Mouse (Mus musculus) hindbrain, postnatal 0 days (tissue): ENCODE data around the gene Ntf3. TPM values are rescaled to one million over a fixed set of nuclear protein-coding genes. Genes with fewer than 3 reads are reported as not detected.

Experiments used
- ATAC-seq: fragments of 200-750 bp; cut with Nextera tagmentation; 2 replicates; pipeline ENCODE4 v1.8.0; 2017; ENCODE audit warnings: mild to moderate bottlenecking, moderate TSS enrichment, moderate library complexity
- DNase-seq: peaks from one replicate; pipeline ENCODE4 v3.0.0-alpha.2; 2015; ENCODE audit warnings: low spot score
- H3K27ac ChIP-seq: fragments of 300-500 bp; sonication (generic); 2 replicates; pipeline ENCODE4 v1.5.1; 2014; ENCODE audit warnings: mild to moderate bottlenecking
- H3K27me3 ChIP-seq: fragments of 300-500 bp; sonication (generic); 2 replicates; pipeline ENCODE4 v1.6.1; 2014; ENCODE audit warnings: low read length, mixed read lengths; ENCODE audit not compliant: insufficient read depth
- H3K36me3 ChIP-seq: fragments of 300-500 bp; sonication (generic); 2 replicates; pipeline ENCODE4 v1.6.1; 2014; ENCODE audit warnings: low read length, mixed read lengths; ENCODE audit not compliant: insufficient read depth
- H3K4me1 ChIP-seq: fragments of 300-500 bp; sonication (generic); 2 replicates; pipeline ENCODE4 v1.6.1; 2014; ENCODE audit warnings: antibody characterized with exemption, low read length, mixed read lengths; ENCODE audit not compliant: insufficient read depth
- H3K4me2 ChIP-seq: fragments of 300-500 bp; sonication (generic); 2 replicates; pipeline ENCODE4 v1.6.1; 2014; ENCODE audit warnings: low read depth, mild to moderate bottlenecking, low read length, moderate library complexity, mixed read lengths
- H3K4me3 ChIP-seq: fragments of 300-500 bp; sonication (generic); 2 replicates; pipeline ENCODE4 v1.5.1; 2014; ENCODE audit warnings: low read length
- H3K9ac ChIP-seq: fragments of 300-500 bp; sonication (generic); replicated peaks from 2 replicates; pipeline ENCODE4 v1.6.1; 2014; ENCODE audit warnings: mild to moderate bottlenecking, low read length, moderate library complexity, mixed read lengths
- H3K9me3 ChIP-seq: fragments of 300-500 bp; sonication (generic); 2 replicates; pipeline ENCODE4 v1.6.1; 2016; ENCODE audit warnings: low read length, mixed read lengths
- CTCF ChIP-seq: IDR thresholded peaks from 2 replicates; pipeline ENCODE4 v1.5.1; 2016; ENCODE audit warnings: antibody characterized with exemption, control low read depth, low read depth
- WGBS: fragments of 180-500 bp; shearing (Covaris S2); extraction: QIAGEN DNeasy Blood & Tissue Kit; methylation state at CpG from one replicate; pipeline ENCODE4 v1.1.7; 2014; 5-methylcytosine and 5-hydroxymethylcytosine counted together
- polyA plus RNA-seq: library from polyadenylated mRNA; unstranded; fragments of >200 nt; fragmentation: Nextera tagmentation; extraction: Ambion mirVana; gene quantifications from 2 replicates; pipeline ENCODE4 v1.2.1, GENCODE M21; 2015
- total RNA-seq: library from RNA; depleted of rRNA; stranded (reverse); fragments of >200 nt; gene quantifications from 2 replicates; pipeline ENCODE4 v1.2.3, GENCODE M21; 2014

Ntf3 gene
- total and polyA plus RNA-seq, 2 experiments from 2014 or later, result 6.7 to 7.9 TPM

DNA sequence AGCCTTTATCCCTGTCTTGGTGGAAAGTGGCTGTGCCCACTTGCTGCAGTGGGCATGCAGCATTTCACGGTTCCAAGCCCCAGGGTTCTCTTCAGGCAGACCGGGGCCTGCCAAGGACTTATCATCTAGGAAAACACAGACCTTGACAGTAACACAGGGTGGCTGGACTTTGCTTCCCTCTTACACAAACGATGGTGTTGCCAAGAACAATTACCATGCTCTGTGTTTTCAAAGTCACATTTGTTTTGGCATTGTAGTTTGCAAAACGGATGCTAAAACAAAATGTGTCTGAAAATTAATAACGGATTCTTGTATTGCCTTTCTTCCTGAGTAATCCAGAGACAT is 6.7 kb downstream of the Ntf3 start:
- TF ChIP-seq CTCF, result no peak
- no peak overlapping the region for H3K27ac ChIP-seq
- ATAC-seq, result no peak
- H3K36me3 ChIP-seq, result no peaks in the 10 kb centered on the region
- H3K9ac ChIP-seq, result no peak overlapping the region
- no peak for DNase-seq
- 53% methylated on average over 5 of the region's 5 CpGs for WGBS
- no peak overlapping the region for H3K4me2 ChIP-seq
- H3K4me1 ChIP-seq, result peaks cover 20% of the 10 kb centered on the region
- peaks cover 30% of the 10 kb centered on the region for H3K27me3 ChIP-seq
- no peaks in the 10 kb centered on the region for H3K9me3 ChIP-seq
- no peak overlapping the region for H3K4me3 ChIP-seq

GRCm38 (mm10) chr6:126159279-126160066 is 7.2 kb downstream of the Ntf3 start:
- no peak overlapping the region for H3K4me3 ChIP-seq

GRCm38 (mm10) chr6:126155928-126156327 is 10.8 kb downstream of the Ntf3 start:
- H3K27me3 ChIP-seq, result 0 out of 2 replicates have a peak, but pooled peaks cover 2% of the 10 kb centered on the region
- no peaks in the 10 kb centered on the region for H3K4me1 ChIP-seq
- no peak overlapping the region for H3K9ac ChIP-seq
- no peaks in the 10 kb centered on the region for H3K9me3 ChIP-seq
- no peak for DNase-seq
- WGBS, result 91% methylated on average over 2 of the region's 2 CpGs
- ATAC-seq, result no peak
- no peak overlapping the region for H3K4me2 ChIP-seq
- H3K4me3 ChIP-seq, result no peak overlapping the region
- H3K36me3 ChIP-seq, result no peaks in the 10 kb centered on the region
- H3K27ac ChIP-seq, result no peak overlapping the region
- TF ChIP-seq CTCF, result no peak

More at GRCm38 (mm10) chr6:126159279-126160066, 7.2 kb downstream of the Ntf3 start:
- Histone ChIP-seq H3K9ac (no peak overlapping the region), H3K27ac (no peak overlapping the region), H3K4me2 (no peak overlapping the region), H3K4me1 (peaks cover 18% of the 10 kb centered on the region), H3K36me3 (no peaks in the 10 kb centered on the region), H3K27me3 (peaks cover 24% of the 10 kb centered on the region), H3K9me3 (no peaks in the 10 kb centered on the region)
- WGBS, result 85% methylated on average over 13 of the region's 13 CpGs
- DNase-seq (no peak), ATAC-seq (no peak)
- no peak for TF ChIP-seq CTCF

GRCm38 (mm10) chr6:126154372-126154982 is 12.2 kb downstream of the Ntf3 start:
- Histone ChIP-seq H3K4me2 (no peak overlapping the region), H3K4me1 (no peaks in the 10 kb centered on the region), H3K27me3 (no peaks in the 10 kb centered on the region), H3K4me3 (no peak overlapping the region), H3K36me3 (no peaks in the 10 kb centered on the region), H3K27ac (no peak overlapping the region), H3K9me3 (no peaks in the 10 kb centered on the region), H3K9ac (no peak overlapping the region)
- TF ChIP-seq CTCF, result peak; percentile 88
- WGBS, result 37% methylated on average over 8 of the region's 8 CpGs
- ATAC-seq (peak; percentile 71), DNase-seq (peak; percentile 80)

GRCm38 (mm10) chr6:126153154-126153553 is 13.6 kb downstream of the Ntf3 start:
- no peak overlapping the region for H3K4me2 ChIP-seq
- H3K27me3 ChIP-seq, result no peaks in the 10 kb centered on the region
- WGBS, result 81% methylated on average over 2 of the region's 2 CpGs
- TF ChIP-seq CTCF, result no peak
- DNase-seq (no peak), ATAC-seq (no peak)
- H3K9me3 ChIP-seq, result no peaks in the 10 kb centered on the region
- no peak overlapping the region for H3K27ac ChIP-seq
- H3K4me1 ChIP-seq, result no peaks in the 10 kb centered on the region
- H3K9ac ChIP-seq, result no peak overlapping the region
- no peaks in the 10 kb centered on the region for H3K36me3 ChIP-seq
- H3K4me3 ChIP-seq, result no peak overlapping the region

GRCm38 (mm10) chr6:126143659-126144058 is 23.1 kb downstream of the Ntf3 start:
- Histone ChIP-seq H3K9me3 (no peaks in the 10 kb centered on the region), H3K36me3 (no peaks in the 10 kb centered on the region), H3K4me1 (0 out of 2 replicates have a peak, but pooled peaks cover 3% of the 10 kb centered on the region), H3K4me3 (no peak overlapping the region), H3K27ac (no peak overlapping the region), H3K9ac (no peak overlapping the region), H3K4me2 (no peak overlapping the region), H3K27me3 (no peaks in the 10 kb centered on the region)
- no peak for ATAC-seq
- 85% methylated on average over 5 of the region's 5 CpGs for WGBS
- no peak for DNase-seq
- TF ChIP-seq CTCF, result no peak

GRCm38 (mm10) chr6:126142741-126143140 is 24.0 kb downstream of the Ntf3 start:
- Histone ChIP-seq H3K27ac (no peak overlapping the region), H3K4me1 (0 out of 2 replicates have a peak, but pooled peaks cover 3% of the 10 kb centered on the region), H3K9me3 (no peaks in the 10 kb centered on the region), H3K9ac (no peak overlapping the region), H3K4me2 (no peak overlapping the region), H3K27me3 (no peaks in the 10 kb centered on the region), H3K4me3 (no peak overlapping the region), H3K36me3 (no peaks in the 10 kb centered on the region)
- ATAC-seq (no peak), DNase-seq (no peak)
- no peak for TF ChIP-seq CTCF
- 40% methylated on average over 3 of the region's 3 CpGs for WGBS
